Mouse (Mus musculus) heart, embryonic 15.5 days (tissue): Measurements from ENCODE around the gene Adnp. TPM values are rescaled to one million over a fixed set of nuclear protein-coding genes. Genes with fewer than 3 reads are reported as not detected.

ENCODE experiments used
- ATAC-seq: fragments of 200-750 bp; cut with Nextera tagmentation; replicated peaks from 2 replicates; pipeline ENCODE4 v1.8.0; 2017; ENCODE audit warnings: low read depth, moderate TSS enrichment; ENCODE audit not compliant: insufficient number of reproducible peaks, insufficient read depth, low FRiP score
- H3K27ac ChIP-seq: fragments of 300-500 bp; sonication (generic); 2 replicates; pipeline ENCODE4 v1.5.1; 2015; ENCODE audit warnings: mild to moderate bottlenecking, inconsistent platforms
- H3K27me3 ChIP-seq: fragments of 300-500 bp; sonication (generic); 2 replicates; pipeline ENCODE4 v1.6.1; 2015; ENCODE audit warnings: inconsistent platforms
- H3K36me3 ChIP-seq: fragments of 300-500 bp; sonication (generic); 2 replicates; pipeline ENCODE4 v1.6.1; 2015; ENCODE audit warnings: mild to moderate bottlenecking, inconsistent platforms
- H3K4me1 ChIP-seq: fragments of 300-500 bp; sonication (generic); replicated peaks from 2 replicates; pipeline ENCODE4 v1.6.1; 2015; ENCODE audit warnings: inconsistent platforms
- H3K4me2 ChIP-seq: fragments of 300-500 bp; sonication (generic); 2 replicates; pipeline ENCODE4 v1.6.1; 2015; ENCODE audit warnings: inconsistent platforms, mild to moderate bottlenecking, moderate library complexity
- H3K4me3 ChIP-seq: fragments of 300-500 bp; sonication (generic); 2 replicates; pipeline ENCODE4 v1.5.1; 2015; ENCODE audit warnings: mild to moderate bottlenecking, inconsistent platforms
- H3K9ac ChIP-seq: fragments of 300-500 bp; sonication (generic); 2 replicates; pipeline ENCODE4 v1.6.1; 2015; ENCODE audit warnings: mild to moderate bottlenecking, inconsistent platforms
- H3K9me3 ChIP-seq: fragments of 300-500 bp; sonication (generic); replicated peaks from 2 replicates; pipeline ENCODE4 v1.6.1; 2016; ENCODE audit warnings: inconsistent platforms
- WGBS: fragments of 180-500 bp; shearing (Covaris S2); methylation state at CpG from one replicate; pipeline ENCODE4 v1.1.7; 2015; ENCODE audit warnings: mixed read lengths; 5-methylcytosine and 5-hydroxymethylcytosine counted together
- polyA plus RNA-seq: library from polyadenylated mRNA; unstranded; fragments of >200 nt; fragmentation: Nextera tagmentation; extraction: Ambion mirVana; gene quantifications from 2 replicates; pipeline ENCODE4 v1.2.1, GENCODE M21; 2015

The Adnp gene
- polyA plus RNA-seq, 1 experiment from 2014 or later = 6.6 TPM

DNA sequence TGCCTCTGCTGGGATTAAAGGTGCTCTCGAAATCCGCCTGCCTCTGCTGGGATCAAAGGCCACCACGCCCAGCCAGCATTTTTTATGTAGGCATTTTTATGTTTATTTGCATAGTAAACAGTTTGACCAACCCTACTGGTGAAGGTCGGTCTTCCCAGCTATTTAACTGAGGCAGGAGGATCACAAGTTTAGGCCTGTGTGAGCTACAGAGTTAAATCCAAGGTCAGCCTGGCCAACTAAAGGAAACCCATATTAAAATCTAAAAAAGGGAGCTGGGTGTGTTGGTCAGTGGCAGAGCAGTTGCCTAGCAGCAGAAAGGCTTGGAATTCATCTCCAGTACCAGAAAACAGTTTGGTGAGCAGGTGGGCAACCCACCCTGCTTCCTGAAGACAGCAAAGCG lies 26.4 kb upstream of the Adnp start:
- H3K4me3 ChIP-seq = no peak overlapping the region
- no peaks in the 10 kb centered on the region for H3K9me3 ChIP-seq
- no peak overlapping the region for H3K27ac ChIP-seq
- H3K27me3 ChIP-seq = 0 out of 2 replicates have a peak, but pooled peaks cover under 1% of the 10 kb centered on the region
- no peaks in the 10 kb centered on the region; the same call in 1 of the 2 replicates for H3K36me3 ChIP-seq
- 91% methylated on average over 5 of the region's 5 CpGs for WGBS
- H3K9ac ChIP-seq = no peak overlapping the region
- ATAC-seq = no peak
- peaks cover 30% of the 10 kb centered on the region for H3K4me1 ChIP-seq
- no peak overlapping the region for H3K4me2 ChIP-seq

DNA sequence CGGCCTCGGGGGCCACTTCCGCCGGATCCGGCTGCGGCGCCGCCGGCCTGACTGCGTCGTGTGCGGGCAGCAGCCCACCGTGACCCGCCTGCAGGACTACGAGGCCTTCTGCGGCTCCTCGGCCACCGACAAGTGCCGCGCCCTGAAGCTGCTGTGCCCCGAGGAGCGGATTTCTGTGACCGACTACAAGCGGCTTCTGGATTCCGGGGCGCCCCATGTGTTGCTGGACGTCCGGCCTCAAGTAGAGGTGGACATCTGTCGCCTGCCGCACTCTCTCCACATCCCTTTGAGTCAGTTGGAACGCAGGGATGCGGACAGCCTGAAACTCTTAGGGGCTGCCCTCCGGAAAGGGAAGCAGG lies 24.5 kb upstream of the Adnp start:
- Histone ChIP-seq H3K9ac (peak overlapping the region; percentile 96), H3K4me1 (peaks cover 33% of the 10 kb centered on the region), H3K9me3 (no peaks in the 10 kb centered on the region), H3K36me3 (peaks cover 4% of the 10 kb centered on the region; the same call in 1 of the 2 replicates), H3K27ac (no peak overlapping the region), H3K4me3 (peak overlapping the region; percentile 98), H3K4me2 (peak overlapping the region; percentile 98), H3K27me3 (no peaks in the 10 kb centered on the region)
- ATAC-seq = no peak
- WGBS = 50% methylated on average over 33 of the region's 33 CpGs

DNA sequence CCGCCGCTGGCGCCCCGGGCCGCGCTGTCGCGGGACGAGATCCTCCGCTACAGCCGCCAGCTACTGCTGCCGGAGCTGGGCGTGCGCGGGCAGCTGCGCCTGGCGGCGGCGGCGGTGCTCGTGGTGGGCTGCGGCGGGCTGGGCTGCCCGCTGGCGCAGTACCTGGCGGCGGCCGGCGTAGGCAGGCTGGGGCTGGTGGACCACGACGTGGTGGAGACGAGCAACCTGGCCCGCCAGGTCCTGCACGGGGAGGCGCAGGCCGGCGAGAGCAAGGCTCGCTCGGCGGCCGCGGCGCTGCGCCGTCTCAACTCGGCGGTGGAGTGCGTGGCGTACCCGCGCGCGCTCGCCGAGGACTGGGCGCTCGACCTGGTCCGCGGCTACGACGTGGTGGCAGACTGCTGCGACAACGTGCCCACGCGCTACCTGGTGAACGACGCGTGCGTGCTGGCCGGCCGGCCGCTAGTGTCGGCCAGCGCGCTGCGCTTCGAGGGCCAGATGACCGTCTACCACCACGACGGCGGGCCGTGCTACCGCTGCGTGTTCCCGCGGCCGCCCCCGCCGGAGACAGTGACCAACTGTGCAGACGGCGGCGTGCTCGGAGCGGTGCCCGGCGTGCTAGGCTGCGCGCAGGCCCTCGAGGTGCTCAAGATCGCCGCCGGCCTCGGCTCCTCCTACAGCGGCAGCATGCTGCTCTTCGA lies 24.0 kb upstream of the Adnp start:
- Histone ChIP-seq H3K27ac (peak overlapping the region; percentile 95), H3K9ac (peak overlapping the region; percentile 96), H3K9me3 (no peaks in the 10 kb centered on the region), H3K4me2 (peak overlapping the region; percentile 98), H3K27me3 (no peaks in the 10 kb centered on the region), H3K4me3 (peak overlapping the region; percentile 98), H3K4me1 (peaks cover 33% of the 10 kb centered on the region), H3K36me3 (peaks cover 9% of the 10 kb centered on the region)
- ATAC-seq = peak; percentile 61
- WGBS = 1% methylated on average over 105 of the region's 105 CpGs

DNA sequence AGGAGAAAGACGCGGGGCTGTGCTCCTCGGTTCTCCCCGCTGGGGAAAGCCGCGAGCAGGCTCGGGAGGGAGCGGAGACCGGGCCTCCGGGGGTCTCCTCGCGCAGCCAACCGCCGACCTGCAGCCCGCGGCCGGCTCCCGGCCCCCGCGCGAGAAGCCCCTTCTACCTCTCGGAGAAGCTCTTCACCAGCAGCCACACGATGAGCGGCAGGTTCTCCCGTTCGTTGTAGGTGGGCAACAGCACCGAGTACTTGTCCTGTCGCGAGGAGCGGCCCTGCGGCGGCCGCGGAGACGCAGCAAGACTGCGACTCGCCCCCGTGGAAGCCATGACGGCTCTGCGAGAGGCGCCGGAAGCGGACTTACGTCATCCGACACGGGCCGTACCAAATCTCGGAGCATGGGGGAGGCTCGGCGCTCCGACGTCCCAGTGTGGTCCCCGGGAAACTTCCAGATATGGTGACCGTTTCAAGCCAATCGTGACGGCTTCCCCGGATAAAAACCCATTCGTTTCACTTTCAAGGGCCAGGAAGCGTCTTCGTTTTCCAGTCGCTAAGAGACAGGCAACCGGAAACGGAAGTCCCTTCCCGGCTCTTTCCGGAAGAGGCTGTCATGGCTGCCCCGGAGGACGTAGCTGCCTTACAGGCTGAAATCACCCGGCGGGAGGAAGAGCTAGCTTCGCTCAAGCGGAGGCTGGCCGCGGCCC lies 23.3 kb upstream of the Adnp start, which contains the start of the genes Gm20716, Dpm1 and Mocs3:
Gm20716 (minus strand) TSS at position 339 of the 703 bp plus-strand sequence.
Dpm1 (minus strand) TSS at position 566 of the 703 bp plus-strand sequence.
Mocs3 (plus strand) TSS at position 597 of the 703 bp plus-strand sequence.
- peak within 1 kb of the TSS; percentile 96 for H3K9ac ChIP-seq
- peaks cover 33% of the 10 kb centered on the region for H3K4me1 ChIP-seq
- WGBS = under 1% methylated on average over 73 of the region's 73 CpGs
- H3K27ac ChIP-seq = peak within 1 kb of the TSS; percentile 95
- H3K4me2 ChIP-seq = peak within 1 kb of the TSS; percentile 98
- peaks cover 17% of the 10 kb centered on the region for H3K36me3 ChIP-seq
- ATAC-seq = peak; percentile 80
- H3K9me3 ChIP-seq = no peaks in the 10 kb centered on the region
- no peaks in the 10 kb centered on the region for H3K27me3 ChIP-seq
- H3K4me3 ChIP-seq = peak within 1 kb of the TSS; percentile 98

DNA sequence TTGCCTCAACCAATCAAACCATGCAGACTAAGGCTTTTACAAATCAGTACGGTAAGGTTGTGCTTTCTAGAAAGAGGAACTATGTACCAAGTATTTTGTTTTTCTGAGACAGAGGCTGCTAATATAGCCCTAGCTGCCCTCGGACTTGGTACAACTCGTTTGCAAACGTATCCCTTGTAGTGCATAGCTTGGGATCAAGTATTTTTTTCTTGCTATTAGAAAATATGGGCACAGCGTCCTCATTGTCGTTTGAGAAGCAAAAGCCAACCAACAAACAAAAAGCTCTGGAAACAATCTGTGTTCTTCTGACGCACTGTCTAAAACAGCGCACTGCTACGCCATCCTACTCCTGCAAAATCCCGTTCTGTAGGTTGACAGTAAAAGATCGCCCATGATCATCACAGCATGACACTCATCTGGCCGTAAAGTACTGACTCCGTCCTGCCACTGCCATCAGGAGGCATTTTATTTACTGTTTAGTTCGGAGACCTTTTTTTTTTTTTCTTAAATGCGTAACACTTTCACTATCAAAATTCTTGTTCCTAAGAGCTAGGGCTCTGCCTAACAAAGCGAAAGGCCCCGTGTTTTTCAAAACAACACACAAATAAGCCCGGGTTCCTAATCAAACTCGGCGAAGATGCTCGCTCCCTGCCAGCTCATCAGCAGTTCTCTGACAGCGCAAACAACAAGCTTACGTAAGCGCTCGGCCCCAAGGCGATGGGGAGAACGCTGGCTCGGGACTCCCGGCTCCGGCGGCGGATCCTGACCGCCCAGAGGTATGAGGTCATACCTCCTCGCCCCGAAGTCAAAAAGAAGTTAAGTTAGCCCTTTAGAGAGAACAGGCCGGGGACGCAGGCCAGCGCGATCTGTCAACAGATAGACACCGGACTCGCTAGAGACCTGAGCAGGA lies 22.5 kb upstream of the Adnp start:
- Histone ChIP-seq H3K36me3 (peaks cover 25% of the 10 kb centered on the region), H3K27me3 (no peaks in the 10 kb centered on the region), H3K4me1 (peaks cover 33% of the 10 kb centered on the region), H3K9ac (peak overlapping the region; percentile 96), H3K9me3 (no peaks in the 10 kb centered on the region), H3K4me2 (peak overlapping the region; percentile 98), H3K4me3 (peak overlapping the region; percentile 98), H3K27ac (peak overlapping the region; percentile 95)
- no peak for ATAC-seq
- 16% methylated on average over 41 of the region's 41 CpGs for WGBS

DNA sequence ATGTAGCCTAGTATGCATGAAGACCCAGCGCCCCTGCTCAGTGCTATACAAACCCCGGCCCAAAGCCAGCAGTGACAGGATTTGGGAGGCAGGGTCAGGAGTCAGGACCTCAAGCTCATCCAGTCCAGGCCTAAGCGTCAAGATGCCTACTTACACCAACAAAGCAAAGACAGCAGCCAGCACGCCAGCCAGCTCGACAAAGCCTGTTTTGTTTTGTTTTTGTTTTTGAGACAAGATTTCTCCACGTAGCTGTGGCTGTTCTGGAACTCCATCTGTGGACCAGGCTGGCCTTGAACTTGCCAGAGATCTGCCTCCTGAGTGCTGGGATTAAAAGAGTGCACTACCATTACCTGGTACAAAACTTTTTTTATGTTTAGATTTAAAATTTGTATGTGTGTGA lies 16.4 kb upstream of the Adnp start:
- Histone ChIP-seq H3K27ac (no peak overlapping the region), H3K4me2 (no peak overlapping the region), H3K9me3 (no peaks in the 10 kb centered on the region), H3K27me3 (no peaks in the 10 kb centered on the region), H3K4me1 (peaks cover 4% of the 10 kb centered on the region), H3K36me3 (peaks cover 76% of the 10 kb centered on the region), H3K4me3 (no peak overlapping the region), H3K9ac (no peak overlapping the region)
- 85% methylated on average over 6 of the region's 6 CpGs for WGBS
- no peak for ATAC-seq

DNA sequence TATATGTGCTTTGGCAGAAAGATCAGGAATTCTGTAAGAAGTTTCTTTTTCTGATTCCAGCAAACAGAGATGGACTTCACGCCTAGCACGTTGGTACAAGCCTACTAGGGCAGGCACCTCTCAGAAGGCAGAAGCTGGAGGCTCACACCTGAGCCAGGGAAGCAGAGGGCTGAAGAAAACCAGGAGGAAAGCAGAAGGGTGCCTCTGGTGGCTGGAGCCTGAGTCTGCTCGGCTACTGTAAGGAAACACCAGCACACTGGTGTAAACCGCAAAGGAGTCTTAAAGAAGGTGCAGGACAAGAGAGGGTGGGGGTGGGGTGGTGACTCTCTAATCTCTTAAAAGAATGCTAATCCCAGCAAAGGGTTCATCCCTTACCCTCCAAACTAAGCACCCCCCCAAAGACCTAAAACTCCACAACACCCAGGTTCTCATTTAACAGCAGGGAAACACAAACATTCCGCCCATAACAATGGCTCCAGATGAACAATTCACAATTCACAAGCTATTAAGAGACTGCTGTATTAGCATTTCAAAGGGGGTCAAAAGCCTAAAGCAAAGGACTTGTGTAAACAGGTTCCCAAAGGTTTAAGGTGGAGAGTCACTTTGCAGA lies 7.0 kb upstream of the Adnp start:
- no peaks in the 10 kb centered on the region for H3K27me3 ChIP-seq
- H3K4me2 ChIP-seq = no peak overlapping the region
- no peaks in the 10 kb centered on the region for H3K9me3 ChIP-seq
- H3K9ac ChIP-seq = no peak overlapping the region
- ATAC-seq = no peak
- 61% methylated on average over 5 of the region's 5 CpGs for WGBS
- no peaks in the 10 kb centered on the region for H3K4me1 ChIP-seq
- H3K4me3 ChIP-seq = no peak overlapping the region
- H3K36me3 ChIP-seq = peaks cover 76% of the 10 kb centered on the region
- H3K27ac ChIP-seq = no peak overlapping the region

DNA sequence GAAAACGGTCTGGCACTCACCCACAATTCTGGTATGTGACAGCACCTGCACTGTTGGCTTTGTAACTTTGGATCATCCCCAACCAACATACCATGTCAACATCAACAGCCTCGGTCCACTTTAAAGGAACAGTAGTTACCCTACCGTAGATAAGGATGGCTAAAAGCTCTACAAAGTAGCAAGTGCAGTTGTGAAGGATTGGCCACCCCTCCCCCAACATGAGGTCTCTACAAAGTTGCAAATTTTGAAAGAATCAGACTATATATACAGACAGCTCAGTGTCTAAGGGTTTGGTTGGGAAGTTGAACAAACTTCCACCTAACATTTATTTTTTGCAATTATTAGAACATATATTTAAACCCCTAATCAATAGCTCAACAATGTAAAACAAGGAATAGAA lies 971 bp upstream of the Adnp start:
- H3K4me2 ChIP-seq = no peak overlapping the region
- H3K36me3 ChIP-seq = peaks cover 36% of the 10 kb centered on the region

DNA sequence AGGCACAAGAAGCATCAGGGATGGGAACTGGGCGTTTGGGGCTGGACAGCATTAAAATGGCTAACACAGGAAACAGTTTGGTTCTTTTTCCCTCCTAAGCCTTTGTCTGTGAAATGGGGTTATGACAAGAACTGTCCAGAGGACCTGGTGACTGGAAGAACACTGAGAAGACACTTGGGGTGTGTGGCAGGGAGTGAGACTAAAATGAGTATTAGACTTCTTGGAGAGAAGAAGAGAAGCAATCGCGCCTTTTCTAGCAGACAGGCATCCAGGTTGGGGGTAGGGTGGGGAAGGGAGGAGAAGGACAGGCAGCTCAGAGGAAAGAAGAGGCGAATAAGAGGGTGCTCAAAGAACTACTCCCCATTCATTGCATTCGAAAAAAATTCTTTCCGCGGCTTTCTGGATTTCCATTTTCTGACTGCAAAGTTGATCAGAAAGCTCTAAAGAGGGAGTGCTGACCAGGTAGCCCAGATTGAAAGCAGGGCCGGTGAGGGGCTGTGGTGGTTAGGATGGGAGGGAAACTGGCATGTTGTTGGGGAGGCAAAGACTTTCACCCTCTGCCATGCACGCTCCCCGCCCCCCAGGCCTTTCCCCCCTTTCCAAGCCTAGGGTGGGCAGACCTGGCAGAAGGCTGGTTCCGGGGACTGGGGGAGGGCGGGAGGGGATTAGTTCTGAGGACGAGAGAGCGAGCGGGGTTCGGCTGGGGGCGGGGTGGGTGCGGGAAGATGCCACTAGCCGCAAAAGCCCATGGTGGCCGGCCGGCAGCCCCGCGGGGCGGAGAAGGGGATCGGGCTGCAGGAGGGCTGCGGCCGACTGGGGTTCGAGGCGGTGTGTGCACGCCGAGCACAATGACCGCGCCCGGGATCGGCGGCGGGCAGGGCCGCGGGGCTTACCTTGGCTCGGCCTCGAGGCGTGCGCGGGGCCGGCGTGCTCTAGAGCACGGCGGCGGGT lies 956 bp downstream of the Adnp start:
- Histone ChIP-seq H3K4me2 (peak overlapping the region; percentile 69), H3K27ac (peak overlapping the region; percentile 99), H3K36me3 (peaks cover 18% of the 10 kb centered on the region), H3K9ac (peak overlapping the region; percentile 100), H3K4me3 (peak overlapping the region; percentile 99), H3K9me3 (no peaks in the 10 kb centered on the region), H3K4me1 (peaks cover 24% of the 10 kb centered on the region), H3K27me3 (no peaks in the 10 kb centered on the region)
- ATAC-seq = peak; percentile 27
- WGBS = 0% methylated on average over 45 of the region's 49 CpGs

More for the DNA sequence above, 971 bp upstream of the Adnp start:
- Histone ChIP-seq H3K4me3 (no peak overlapping the region), H3K9me3 (no peaks in the 10 kb centered on the region), H3K4me1 (peaks cover 14% of the 10 kb centered on the region), H3K27me3 (no peaks in the 10 kb centered on the region), H3K9ac (no peak overlapping the region), H3K27ac (peak overlapping the region; percentile 99)
- 90% methylated on average over 3 of the region's 3 CpGs for WGBS
- no peak for ATAC-seq

DNA sequence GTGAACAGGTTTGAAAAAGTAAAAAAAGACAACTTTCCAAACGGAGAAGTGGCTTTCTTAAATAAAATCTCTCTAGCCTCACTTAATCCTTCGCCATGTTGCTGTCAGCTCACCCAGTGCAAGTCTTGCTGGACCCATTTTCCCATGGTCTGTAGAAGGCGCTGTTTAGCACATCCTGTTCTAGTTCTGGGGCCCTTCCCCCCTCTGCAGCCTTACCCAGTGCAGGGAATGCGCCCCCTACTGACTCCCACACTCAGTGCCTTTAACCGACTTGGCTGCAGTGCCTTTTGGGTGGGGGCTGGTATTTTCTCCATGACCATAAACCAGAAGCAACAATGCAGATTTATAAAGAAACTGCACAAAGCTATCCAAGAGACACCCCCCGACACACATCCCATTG lies 1.6 kb downstream of the Adnp start:
- peak; percentile 47; the same call in 1 of the 2 replicates for ATAC-seq
- H3K9ac ChIP-seq = peak overlapping the region; percentile 100
- H3K9me3 ChIP-seq = no peaks in the 10 kb centered on the region
- H3K27ac ChIP-seq = peak overlapping the region; percentile 99
- peaks cover 31% of the 10 kb centered on the region for H3K4me1 ChIP-seq
- WGBS = 4% methylated on average over 6 of the region's 6 CpGs
- no peaks in the 10 kb centered on the region for H3K27me3 ChIP-seq
- H3K4me2 ChIP-seq = peak overlapping the region; percentile 69
- peaks cover 11% of the 10 kb centered on the region for H3K36me3 ChIP-seq
- peak overlapping the region; percentile 99 for H3K4me3 ChIP-seq
